Mouse (Mus musculus) ovary, adult 18-20 months (tissue): Measurements from ENCODE around the gene Epha3.

Source experiments
- DNase-seq: peaks from one replicate; pipeline ENCODE4 v3.0.0; 2022; ENCODE audit warnings: low spot score, mixed read lengths

Gene Epha3

GRCm38 (mm10) chr16:63653393-63653918 lies 210.5 kb downstream of the Epha3 start:
- no peak for DNase-seq

- DNase-seq: no peak
Measured at GRCm38 (mm10) chr16:63650760-63651159, 213.2 kb downstream of the Epha3 start.

- no peak for DNase-seq
Measured at GRCm38 (mm10) chr16:63646577-63646976, 217.4 kb downstream of the Epha3 start.

GRCm38 (mm10) chr16:63642641-63643040 lies 221.3 kb downstream of the Epha3 start:
- no peak for DNase-seq

- DNase-seq: no peak
Measured at GRCm38 (mm10) chr16:63641603-63642002, 222.4 kb downstream of the Epha3 start.

GRCm38 (mm10) chr16:63638701-63639100 lies 225.3 kb downstream of the Epha3 start:
- no peak for DNase-seq

GRCm38 (mm10) chr16:63633748-63634166 lies 230.2 kb downstream of the Epha3 start:
- DNase-seq: no peak

- no peak for DNase-seq
Measured at GRCm38 (mm10) chr16:63625229-63625628, 238.7 kb downstream of the Epha3 start.

- DNase-seq: no peak
Measured at GRCm38 (mm10) chr16:63621845-63622244, 242.1 kb downstream of the Epha3 start.

GRCm38 (mm10) chr16:63615396-63615795 lies 248.6 kb downstream of the Epha3 start:
- DNase-seq: no peak

GRCm38 (mm10) chr16:63613006-63613405 lies 251.0 kb downstream of the Epha3 start:
- no peak for DNase-seq

GRCm38 (mm10) chr16:63600229-63600628 lies 263.7 kb downstream of the Epha3 start:
- no peak for DNase-seq

GRCm38 (mm10) chr16:63594656-63595055 lies 269.3 kb downstream of the Epha3 start:
- DNase-seq: no peak

GRCm38 (mm10) chr16:63569746-63570145 lies 294.2 kb downstream of the Epha3 start:
- DNase-seq: no peak

- no peak for DNase-seq
Measured at GRCm38 (mm10) chr16:63566106-63566836, 297.7 kb downstream of the Epha3 start.

GRCm38 (mm10) chr16:63556410-63557146 lies 307.4 kb downstream of the Epha3 start:
- DNase-seq: no peak

GRCm38 (mm10) chr16:63552531-63552930 lies 311.4 kb downstream of the Epha3 start:
- DNase-seq: no peak

GRCm38 (mm10) chr16:63539489-63539888 lies 324.5 kb downstream of the Epha3 start:
- DNase-seq: no peak

- no peak for DNase-seq
Measured at GRCm38 (mm10) chr16:63528821-63529220, 335.2 kb downstream of the Epha3 start.

GRCm38 (mm10) chr16:63517636-63518035 lies 346.3 kb downstream of the Epha3 start:
- no peak for DNase-seq

- DNase-seq: no peak
Measured at GRCm38 (mm10) chr16:63510069-63510468, 353.9 kb downstream of the Epha3 start.

GRCm38 (mm10) chr16:63506437-63506836 lies 357.5 kb downstream of the Epha3 start:
- no peak for DNase-seq

GRCm38 (mm10) chr16:63501456-63501855 lies 362.5 kb downstream of the Epha3 start:
- DNase-seq: no peak
